Mouse (Mus musculus) spleen, postnatal 36 days (tissue): Measurements from ENCODE around the gene Secisbp2.
"Not testable (repeated sequence)": the region's sequence is repeated elsewhere in the genome, so short reads cannot be mapped to it uniquely, and the experiment has no call there.

Experiments
- DNase-seq, 2 experiments: peaks; one replicate each; pipeline ENCODE4 v3.0.0; 2022; ENCODE audit warnings: low spot score in 2 of 2, mixed read lengths in 1 of 2

Secisbp2 gene

DNA sequence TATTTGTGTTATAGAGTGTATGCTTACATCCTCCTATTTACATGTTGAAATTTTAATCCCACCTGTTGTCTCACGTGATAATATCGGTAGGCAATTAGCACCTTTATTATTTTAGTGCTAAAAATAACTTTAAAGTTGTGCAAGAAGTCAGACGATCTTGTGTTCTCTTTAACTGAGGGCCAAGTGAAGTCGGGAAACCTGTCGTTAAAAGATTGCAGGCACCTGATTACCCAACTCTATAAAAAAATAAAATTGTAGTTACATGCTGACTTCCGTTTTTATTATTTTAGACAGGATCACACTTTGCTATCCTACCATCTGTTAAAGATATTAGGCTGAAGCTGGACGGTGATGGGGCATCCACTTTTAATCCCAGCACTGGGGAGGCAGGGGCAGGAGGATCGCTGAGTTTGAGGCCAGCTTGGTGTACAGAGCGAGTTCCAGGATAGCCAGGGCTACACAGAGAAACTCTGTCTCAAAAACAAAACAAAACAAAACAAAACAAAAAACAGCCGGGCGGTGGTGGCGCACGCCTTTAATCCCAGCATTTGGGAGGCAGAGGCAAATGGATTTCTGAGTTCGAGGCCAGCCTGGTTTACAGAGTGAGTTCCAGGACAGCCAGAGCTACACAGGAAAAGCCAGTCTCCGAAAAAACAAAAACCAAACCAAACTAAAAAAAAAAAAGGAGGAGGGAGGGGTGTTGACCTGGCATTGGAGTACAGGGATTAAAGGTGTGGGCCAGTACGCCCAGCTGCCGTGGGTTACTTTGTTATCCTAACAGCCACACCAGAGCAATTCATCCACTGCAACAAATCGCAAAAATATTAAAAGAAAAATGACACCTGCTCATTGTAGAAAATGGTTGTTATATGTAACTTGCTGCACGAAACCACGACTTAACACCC lies 7.3 kb upstream of the Secisbp2 start:
- no peak for DNase-seq

DNA sequence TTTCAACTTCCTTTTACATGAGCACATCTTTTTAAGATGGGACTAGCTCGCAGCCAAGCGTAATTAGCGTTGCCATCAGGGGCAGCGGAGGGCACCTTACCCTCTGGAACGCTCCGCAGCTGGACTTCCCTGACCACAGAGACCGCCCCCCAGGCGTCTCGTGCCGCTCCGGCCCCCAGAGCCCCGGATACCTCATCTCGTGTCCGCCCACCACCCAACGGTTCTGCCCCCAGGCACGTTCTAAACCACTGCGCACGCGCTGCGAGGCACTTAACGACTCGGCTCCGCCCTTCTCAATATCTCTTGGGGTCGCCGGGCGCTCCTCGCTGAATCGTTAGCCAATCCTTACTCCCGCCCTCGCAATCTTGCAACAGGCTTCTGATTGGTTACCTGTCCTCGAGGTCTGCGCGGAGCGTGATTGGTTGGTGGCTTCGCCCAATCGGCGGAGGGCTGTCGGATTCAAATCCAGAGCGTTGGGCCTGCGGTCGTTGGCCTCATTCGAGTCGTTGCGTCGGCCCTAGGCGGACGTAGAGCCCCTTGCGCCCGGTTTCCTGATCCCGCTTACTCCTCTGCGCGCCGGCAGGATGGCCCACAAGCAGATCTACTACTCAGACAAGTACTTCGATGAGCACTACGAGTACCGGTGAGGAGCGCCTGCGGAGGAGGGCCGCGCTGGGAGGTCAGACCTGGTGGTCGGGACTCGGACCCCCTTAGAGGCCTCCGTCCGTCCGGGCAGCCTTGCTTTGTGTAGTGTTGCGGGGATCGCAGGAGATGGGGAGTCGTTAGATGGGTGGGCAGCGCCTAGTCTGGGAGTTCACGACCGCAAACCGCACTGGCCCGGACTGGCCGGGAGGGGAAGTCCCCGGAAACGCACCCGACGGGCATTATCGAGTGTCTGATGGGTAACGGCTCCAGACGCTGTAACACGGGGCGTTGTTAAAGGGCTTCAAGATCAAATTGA lies 6.4 kb upstream of the Secisbp2 start, which contains the start of gene Cks2:
Gene Cks2, plus strand, starts transcription at position 404 of the 961 bp plus-strand sequence.
- DNase-seq, result peak; percentile 98

DNA sequence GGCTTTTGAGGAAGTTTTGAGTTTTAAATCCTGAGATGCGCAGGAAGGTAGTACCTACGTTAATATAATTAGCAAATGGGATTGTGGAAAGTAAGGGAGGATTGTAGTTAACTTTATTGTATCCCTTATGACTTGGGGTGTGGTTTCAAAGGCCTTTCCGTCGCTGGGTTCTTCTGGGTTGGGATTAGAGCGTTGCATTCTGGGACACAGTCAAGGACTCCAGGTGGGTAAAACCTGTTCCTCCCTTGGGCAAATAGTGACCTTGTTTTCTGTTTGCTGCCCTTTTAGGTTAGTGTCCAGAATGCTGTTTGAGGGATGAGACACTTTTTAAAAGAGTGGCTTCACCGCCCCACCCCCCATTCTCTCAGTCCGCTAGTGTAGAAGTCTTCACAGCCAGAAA lies 5.6 kb upstream of the Secisbp2 start:
- DNase-seq, result peak; percentile 14 to 24

DNA sequence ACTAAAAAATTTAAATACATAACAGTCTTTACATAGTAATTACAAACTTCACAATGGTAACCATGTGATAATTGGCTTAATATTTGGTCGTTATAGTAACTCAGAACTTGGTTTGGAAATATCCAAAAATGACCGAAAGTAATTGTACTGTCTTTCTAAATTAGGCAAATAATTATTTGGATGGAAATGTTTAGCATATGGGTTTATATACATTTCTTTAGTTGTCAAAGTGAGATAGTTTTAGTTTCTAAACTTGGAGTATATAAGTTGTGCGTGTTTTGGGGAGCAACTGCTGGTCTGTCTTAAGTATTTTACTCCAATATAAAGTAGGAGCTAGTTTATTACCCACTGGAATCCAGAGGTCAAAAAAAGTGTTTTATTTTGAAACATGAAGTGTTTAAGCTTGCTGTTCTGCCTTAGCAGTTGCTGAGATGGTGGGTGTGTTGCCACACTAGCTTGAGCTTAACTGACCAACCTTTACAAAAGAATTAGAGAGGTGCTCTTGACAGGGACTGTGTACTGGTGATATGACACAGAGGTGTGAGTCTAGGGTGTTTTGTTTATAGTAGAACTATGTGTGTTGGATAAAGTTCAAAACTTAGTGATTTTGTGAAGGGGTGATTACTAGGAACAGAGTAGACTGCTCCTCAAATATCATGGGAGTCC lies 5.0 kb upstream of the Secisbp2 start:
- DNase-seq, result no peak

DNA sequence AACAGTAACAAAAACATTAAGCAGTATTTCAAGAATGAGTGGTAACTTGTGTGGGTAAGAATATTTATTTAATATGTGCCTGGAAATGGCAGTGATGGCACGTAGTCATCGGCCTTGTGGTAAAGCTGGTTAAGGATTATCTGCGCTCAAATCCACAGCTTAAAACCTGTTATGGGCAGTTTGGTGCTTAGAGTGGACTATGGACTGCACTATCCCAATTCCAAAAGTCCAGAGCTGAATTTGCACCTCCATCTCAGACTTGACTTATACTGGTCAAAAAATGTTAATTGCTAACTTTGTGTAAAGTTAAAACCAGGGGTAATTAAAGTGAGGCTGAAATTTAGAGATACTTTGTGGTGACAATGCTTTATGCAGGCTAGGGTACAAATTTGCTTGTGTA lies 3.7 kb upstream of the Secisbp2 start:
- DNase-seq, result no peak

DNA sequence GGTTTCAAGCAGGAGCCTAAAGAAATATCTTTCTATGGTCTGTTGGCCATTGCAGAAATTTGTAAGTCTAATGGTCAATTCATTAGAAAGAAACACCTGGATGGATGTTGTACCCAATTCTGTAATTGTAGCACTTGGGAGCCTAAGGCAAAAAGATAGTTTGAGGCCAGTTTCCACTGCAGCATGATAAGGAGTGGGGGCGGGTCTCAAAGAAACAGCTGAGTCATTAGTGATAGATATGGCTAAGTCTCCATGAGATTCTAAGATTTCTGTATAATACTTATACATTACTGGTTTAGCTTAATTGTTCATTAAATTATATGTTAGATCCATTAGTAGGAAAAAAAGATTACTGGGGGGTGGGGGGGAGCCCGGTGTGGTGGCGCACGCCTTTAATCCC lies 3.3 kb upstream of the Secisbp2 start:
- peak; percentile 14 to 35 for DNase-seq

DNA sequence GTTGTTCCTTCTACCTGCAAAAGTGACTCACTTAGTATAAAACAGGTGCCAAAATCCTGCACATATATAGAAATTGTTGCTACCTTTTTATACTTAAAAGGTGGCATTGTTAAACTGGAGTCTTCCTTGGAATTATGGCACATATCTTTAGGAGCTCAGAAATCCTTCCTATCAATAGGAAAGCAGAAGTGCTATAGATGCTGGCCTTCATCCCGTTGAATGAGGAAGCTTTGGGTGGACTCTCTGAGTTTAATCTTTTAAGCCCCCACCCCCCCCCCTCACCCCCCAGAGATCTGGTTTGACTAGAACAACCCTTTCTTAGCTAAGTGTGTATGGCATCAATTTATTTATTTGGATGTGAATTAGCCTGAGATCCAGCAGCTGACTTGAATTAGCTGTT lies 1.8 kb upstream of the Secisbp2 start:
- no peak for DNase-seq

DNA sequence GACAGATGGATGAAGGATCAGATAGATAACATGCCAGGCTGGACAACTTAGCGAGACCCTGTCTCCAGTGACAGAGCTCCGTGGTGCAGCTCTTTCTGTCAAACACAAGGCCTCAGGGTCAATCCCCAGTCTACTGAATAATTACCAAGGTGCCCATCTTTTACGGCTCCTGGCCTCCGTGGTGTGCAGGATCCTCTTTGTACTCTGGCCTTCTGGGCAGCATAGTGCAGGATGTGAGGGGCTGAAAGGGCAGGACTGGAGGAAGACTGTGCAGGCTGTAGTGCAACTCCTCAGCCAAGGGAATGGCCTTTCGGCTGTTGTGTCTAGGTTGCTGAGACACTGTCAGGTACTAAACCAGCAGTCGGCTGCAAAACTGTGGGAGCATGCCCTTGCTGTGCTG lies 1.7 kb downstream of the Secisbp2 start:
- DNase-seq, result no peak

DNA sequence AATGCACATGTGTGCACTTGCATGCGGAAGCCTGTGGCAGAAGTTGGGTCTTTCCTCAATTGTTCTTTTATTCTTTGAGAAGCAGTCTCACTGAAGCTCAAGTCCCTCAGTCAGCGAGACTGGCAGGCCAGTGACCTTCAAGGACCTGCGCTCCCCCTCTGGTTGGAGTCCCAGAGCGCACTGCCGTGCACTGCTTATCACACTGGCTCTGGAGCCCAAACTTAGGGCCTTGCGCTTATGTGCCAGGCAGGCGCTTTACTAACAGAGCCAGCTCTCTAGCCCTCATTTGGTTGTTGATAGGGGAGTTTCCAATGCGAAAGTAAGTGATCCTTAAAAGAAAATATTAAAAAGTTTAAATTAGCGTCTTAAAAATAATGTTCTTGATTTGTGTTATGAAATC lies 2.5 kb downstream of the Secisbp2 start:
- no peak for DNase-seq

DNA sequence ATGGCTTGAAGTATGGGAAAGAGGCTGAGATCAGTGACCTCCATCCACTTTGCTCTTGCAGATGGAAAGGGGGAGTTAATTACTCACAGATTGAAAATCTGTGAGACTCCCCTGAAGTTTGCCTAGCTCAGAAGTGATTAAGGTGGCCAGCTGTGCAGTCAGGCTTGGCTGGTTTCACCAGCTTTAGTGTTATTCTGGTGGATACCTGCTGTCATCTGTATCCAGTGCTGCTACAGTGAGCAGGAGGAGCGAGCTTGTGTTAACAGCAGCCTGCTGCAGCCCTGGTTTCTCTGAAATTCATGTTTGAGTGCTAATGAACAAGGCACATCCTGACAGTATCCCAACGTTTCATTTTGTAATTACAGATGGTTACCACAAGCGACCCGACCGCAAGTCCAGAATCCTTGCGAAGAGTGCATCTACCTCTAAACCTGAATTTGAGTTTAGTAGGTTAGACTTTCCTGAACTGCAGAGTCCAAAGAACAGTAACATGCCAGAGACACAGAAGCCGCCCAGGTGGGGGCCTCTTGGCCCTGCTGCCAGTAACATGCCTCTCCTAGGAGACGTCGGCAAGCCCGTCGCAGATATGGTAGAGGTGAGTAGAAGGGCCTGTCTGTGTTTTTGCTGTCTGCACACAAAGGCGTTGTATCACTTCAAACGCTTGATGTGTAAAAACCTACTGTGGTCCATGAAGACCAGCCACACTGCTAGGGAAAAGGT lies 5.2 kb downstream of the Secisbp2 start:
- no peak for DNase-seq

DNA sequence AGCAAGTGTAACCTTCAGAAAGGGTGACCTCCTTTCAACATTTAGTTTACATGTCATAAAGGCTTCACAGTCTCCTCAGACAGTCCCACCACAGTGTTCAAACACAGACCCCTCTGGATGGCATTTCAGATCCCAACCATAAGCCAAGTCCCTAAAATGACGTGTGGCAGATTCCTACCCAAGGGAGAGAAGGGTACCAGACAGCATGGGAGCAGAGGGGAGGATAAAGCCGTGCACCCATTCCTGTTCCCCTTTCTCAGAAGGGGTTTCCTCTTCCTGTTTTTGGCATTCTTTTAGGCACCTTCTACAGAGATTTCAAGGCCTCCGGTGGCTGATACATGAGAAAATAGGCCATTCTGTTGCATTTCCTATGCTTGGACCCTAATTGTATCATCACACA lies 6.6 kb downstream of the Secisbp2 start:
- DNase-seq, result no peak

DNA sequence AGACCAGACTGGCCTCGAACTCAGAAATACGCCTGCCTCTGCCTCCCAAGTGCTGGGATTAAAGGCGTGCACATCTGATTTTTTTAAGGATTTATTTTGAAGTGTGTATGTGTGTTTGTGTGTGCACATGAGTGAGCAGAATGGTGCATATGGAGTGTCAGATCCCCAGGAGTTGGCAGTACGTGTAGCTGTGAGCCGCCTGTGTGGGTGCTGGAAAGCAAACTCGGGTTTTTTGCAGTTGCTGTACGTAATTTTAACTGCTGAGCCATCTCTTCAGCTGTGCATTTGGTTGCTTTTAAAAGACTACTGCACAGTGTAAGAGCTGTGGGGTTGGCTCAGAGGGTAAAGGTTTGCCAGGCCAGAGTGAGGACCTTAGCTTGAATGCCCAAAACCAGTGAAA lies 8.1 kb downstream of the Secisbp2 start:
- no peak for DNase-seq

DNA sequence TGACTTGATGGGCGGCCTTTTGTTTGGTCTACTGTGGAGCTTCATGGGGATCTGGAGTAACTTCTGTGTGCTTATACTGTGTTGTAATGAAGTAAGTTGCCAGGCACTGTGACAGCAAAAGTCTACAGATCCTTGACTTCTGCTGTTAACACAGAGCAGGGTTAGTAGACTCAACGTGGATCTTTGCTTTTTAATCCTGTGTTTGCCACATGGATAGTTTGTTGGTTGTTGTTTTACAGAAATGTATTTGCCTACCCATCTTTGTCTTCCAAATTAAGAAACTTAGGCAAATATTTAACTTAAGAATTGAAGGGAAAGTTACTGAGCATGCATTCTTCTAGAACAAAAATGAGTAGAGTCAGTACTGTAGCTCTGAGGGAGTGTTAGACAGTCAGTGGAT lies 12.1 kb downstream of the Secisbp2 start:
- no peak for DNase-seq

DNA sequence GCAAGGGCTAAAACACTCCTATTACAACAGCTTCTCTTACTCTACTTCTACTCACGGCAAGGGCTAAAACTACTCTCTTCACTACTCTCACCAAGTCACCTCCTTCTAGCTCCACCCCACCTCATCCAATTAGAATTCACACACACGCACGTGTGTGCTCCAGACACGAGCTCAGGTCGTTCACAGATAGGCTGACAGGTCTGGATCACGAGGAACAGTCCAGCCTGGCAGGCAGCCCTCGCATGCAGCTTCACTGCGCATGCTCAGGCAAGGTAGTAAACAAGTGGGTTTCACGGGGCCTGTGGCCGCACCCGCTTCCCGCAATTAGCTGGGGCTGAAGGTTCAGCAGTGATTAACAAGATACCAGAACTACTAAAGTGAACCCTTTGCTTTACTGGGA lies 16.7 kb downstream of the Secisbp2 start:
- DNase-seq, result not testable (repeated sequence)

DNA sequence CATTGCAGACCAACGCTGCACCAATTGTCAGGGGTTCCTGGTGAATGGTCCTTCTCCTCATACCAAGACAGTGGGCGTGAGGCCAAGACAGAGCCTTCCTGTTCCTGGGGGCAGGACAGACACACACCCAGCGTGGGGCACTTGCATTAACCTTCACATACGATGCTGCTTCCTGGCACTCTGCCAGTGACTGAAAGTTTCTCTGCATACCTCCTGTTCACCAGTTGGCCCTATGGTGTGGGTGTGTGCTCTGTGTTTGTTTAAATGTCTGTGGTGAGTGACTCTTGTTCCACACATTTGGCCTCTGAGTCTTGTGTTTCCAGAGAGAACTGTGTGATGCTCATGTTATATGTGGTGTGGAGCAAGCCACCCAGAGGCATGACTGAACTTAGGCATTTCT lies 25.1 kb downstream of the Secisbp2 start:
- DNase-seq, result no peak

DNA sequence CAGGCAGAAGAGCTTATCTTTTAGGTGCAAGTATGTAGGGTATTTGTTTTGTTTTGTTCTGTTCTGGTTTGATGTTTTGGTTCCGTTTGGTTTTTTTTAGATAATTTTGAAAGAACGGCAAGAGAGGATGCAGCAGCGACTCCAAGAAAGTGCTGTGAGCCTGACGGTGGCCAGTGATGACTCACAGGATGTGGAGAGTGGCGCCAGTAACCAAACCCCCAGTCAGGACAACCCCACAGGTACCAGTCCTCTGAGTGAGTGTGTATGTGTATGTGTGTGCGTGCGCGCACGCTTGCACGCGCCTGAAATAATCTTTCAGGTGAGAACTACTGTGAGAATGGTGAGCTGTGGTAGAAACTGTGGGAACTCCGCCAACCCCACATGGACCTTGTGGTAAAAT lies 25.5 kb downstream of the Secisbp2 start:
- no peak for DNase-seq

DNA sequence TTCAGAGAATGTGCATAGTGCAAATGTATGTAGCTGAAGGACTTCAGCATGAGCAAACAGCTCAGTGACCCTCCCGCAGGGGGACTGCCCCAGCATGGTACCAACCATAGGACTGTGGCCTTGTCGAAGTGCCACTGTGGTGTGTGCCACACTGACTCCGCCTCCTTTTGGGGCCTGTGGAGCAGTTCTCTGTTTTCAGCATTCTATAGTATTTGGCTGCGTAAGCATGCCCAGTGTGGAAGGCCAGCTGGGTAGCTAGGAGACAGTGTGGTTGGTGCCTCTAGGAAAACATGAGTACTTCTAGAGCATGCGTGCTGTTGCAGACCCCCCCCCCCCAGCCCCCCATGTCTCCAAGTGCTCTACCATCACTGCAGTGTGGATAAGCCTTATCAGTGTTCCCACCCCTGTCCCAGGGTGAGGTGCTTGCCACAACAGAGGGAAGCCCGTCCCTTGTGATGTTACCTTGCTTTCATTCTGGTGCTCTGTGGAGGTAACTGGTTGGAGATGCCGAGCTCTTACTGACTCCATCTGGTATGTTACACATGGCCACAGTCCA lies 26.2 kb downstream of the Secisbp2 start:
- no peak for DNase-seq

DNA sequence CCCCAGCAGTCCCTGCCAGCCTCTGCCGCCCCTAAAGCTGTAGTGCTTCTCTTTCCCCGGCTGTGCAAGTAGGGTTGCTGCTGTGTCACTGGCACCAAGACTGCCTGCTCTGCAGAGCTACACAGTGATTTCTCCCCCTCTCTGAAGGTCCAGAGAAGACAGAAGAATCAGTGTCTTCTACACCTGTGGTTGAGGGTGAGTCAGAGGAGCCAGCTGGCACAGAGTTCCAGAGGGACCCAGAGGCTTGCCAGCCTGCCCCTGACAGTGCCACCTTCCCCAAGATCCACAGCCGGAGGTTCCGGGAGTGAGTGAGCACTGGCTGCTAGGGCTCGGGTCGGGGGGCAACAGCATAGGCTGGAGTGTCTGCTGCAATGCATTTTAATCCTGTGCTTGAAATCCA lies 27.2 kb downstream of the Secisbp2 start:
- DNase-seq, result no peak

DNA sequence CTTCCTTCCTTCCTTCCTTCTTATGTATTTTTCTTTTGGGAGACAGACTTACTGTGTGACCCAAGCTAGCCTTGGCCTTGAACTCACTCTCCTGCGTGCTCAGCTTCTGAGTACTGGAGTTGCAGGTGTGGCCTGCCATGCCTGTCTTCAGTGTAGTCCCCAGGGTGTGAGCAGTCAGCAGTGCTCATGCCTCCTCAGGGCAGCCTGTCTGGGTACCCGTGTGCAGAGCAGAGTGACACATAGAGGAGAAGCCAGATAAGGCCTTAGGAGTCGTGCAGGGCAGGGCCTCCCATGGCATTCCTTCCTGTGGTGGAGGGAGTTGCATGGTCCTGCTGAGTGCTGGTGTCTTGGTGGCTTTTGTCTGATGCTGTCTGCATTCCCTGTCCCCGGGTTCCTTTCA lies 27.8 kb downstream of the Secisbp2 start:
- DNase-seq, result no peak

DNA sequence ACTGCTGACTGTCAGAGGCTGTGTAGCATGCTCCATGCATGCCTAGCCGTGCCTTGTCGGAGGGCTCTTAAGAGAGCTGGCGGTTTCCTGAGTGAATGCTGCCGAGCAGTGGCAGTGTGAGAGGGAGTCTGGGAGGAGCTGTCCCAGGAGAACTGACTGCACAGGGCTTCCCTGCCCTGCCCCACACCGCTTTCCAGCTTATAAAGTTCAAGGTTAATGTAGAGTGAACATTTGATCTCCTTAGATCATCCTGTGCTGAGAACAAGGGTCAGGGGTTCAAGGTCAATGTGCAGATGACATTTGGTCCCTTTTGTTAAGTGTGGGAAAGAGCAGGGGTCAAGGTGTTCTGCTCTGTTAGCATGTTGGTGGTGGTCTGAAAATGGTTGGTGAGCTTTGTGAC lies 29.6 kb downstream of the Secisbp2 start:
- DNase-seq, result no peak

DNA sequence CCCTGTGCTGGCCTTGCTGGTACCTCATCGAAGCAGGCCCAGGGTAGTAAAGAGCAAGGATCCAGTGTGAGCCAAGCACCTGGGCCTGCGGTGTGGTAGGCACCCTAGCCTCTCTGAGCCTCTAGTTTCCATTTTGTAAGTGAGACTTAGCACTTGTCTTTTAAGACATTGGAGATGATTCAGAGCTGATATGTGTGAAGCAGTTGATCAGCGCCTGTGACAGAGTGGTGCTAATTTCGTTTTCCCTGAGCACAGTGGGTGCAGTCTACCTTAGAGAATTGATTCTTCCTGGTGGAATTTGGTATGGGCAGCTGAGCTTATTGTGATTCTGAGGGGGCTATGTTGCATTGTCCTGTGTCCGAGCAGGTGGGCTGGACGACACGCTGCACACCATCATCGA lies 30.1 kb downstream of the Secisbp2 start:
- no peak for DNase-seq
